Mouse (Mus musculus): Measurements from ENCODE around the gene Tmem38b.

GRCm38 (mm10) chr4:53900386-53900971 is 74.6 kb downstream of the Tmem38b start:
- TF ChIP-seq POLR2A (IDR thresholded peaks at IDR 0.05; ENCODE audit: low read depth, low read length) = no peak
- no peak for TF ChIP-seq CTCF (conservative IDR thresholded peaks at IDR 0.05; ENCODE audit: insufficient read depth, insufficient read length, low read depth, low read length)

Measured in kidney, adult 2 months (tissue).